Mouse (Mus musculus): ENCODE data around the gene Lmtk2. TPM values are rescaled to one million over a fixed set of nuclear protein-coding genes. Genes with fewer than 3 reads are reported as not detected.
A peak's percentile ranks its signal among the peaks of the same experiment; 100 is the strongest.

The Lmtk2 gene
- total RNA-seq, 2 experiments from 2014 or later = 6.5 to 7.3 TPM

- ATAC-seq (replicated peaks; ENCODE audit: poor library complexity, severe bottlenecking) = no peak
Observed at GRCm38 (mm10) chr5:144105471-144106129, 5.4 kb downstream of the Lmtk2 start.

GRCm38 (mm10) chr5:144106130-144106510 lies 5.9 kb downstream of the Lmtk2 start:
- no peak for ATAC-seq (replicated peaks; ENCODE audit: poor library complexity, severe bottlenecking)

GRCm38 (mm10) chr5:144109201-144109600 lies 9.0 kb downstream of the Lmtk2 start:
- ATAC-seq (replicated peaks; ENCODE audit: poor library complexity, severe bottlenecking) = peak; percentile 94

- ATAC-seq (replicated peaks; ENCODE audit: poor library complexity, severe bottlenecking) = no peak
Observed at GRCm38 (mm10) chr5:144112574-144113438, 12.6 kb downstream of the Lmtk2 start.

GRCm38 (mm10) chr5:144114068-144114467 lies 13.8 kb downstream of the Lmtk2 start:
- no peak for ATAC-seq (replicated peaks; ENCODE audit: poor library complexity, severe bottlenecking)

GRCm38 (mm10) chr5:144114970-144115627 lies 14.9 kb downstream of the Lmtk2 start:
- ATAC-seq (replicated peaks; ENCODE audit: poor library complexity, severe bottlenecking) = peak; percentile 91

GRCm38 (mm10) chr5:144115628-144115977 lies 15.4 kb downstream of the Lmtk2 start:
- no peak for ATAC-seq (replicated peaks; ENCODE audit: poor library complexity, severe bottlenecking)

GRCm38 (mm10) chr5:144118271-144118670 lies 18.0 kb downstream of the Lmtk2 start:
- ATAC-seq (replicated peaks; ENCODE audit: poor library complexity, severe bottlenecking) = no peak

- ATAC-seq (replicated peaks; ENCODE audit: poor library complexity, severe bottlenecking) = no peak
Observed at GRCm38 (mm10) chr5:144119286-144119685, 19.1 kb downstream of the Lmtk2 start.

GRCm38 (mm10) chr5:144121489-144121888 lies 21.3 kb downstream of the Lmtk2 start:
- no peak for ATAC-seq (replicated peaks; ENCODE audit: poor library complexity, severe bottlenecking)

GRCm38 (mm10) chr5:144125979-144126755 lies 25.9 kb downstream of the Lmtk2 start:
- ATAC-seq (replicated peaks; ENCODE audit: poor library complexity, severe bottlenecking) = peak; percentile 94

- ATAC-seq (replicated peaks; ENCODE audit: poor library complexity, severe bottlenecking) = no peak
Observed at GRCm38 (mm10) chr5:144143531-144143930, 43.3 kb downstream of the Lmtk2 start.

- no peak for ATAC-seq (replicated peaks; ENCODE audit: poor library complexity, severe bottlenecking)
Observed at GRCm38 (mm10) chr5:144146898-144147297, 46.7 kb downstream of the Lmtk2 start.

- no peak for ATAC-seq (replicated peaks; ENCODE audit: poor library complexity, severe bottlenecking)
Observed at GRCm38 (mm10) chr5:144149530-144149929, 49.3 kb downstream of the Lmtk2 start.

- no peak for ATAC-seq (replicated peaks; ENCODE audit: poor library complexity, severe bottlenecking)
Observed at GRCm38 (mm10) chr5:144151270-144151669, 51.0 kb downstream of the Lmtk2 start.

- peak; percentile 74 for ATAC-seq (replicated peaks; ENCODE audit: poor library complexity, severe bottlenecking)
Observed at GRCm38 (mm10) chr5:144154528-144154927, 54.3 kb downstream of the Lmtk2 start.

- no peak for ATAC-seq (replicated peaks; ENCODE audit: poor library complexity, severe bottlenecking)
Observed at GRCm38 (mm10) chr5:144158604-144159003, 58.4 kb downstream of the Lmtk2 start.

- ATAC-seq (replicated peaks; ENCODE audit: poor library complexity, severe bottlenecking) = no peak
Observed at GRCm38 (mm10) chr5:144159137-144159536, 58.9 kb downstream of the Lmtk2 start.

GRCm38 (mm10) chr5:144162080-144162812 lies 62.0 kb downstream of the Lmtk2 start:
- ATAC-seq (replicated peaks; ENCODE audit: poor library complexity, severe bottlenecking) = no peak
